Mouse (Mus musculus) lung, postnatal 4 days (tissue): ENCODE measurements at regions not wholly inside any gene's neighbourhood (a gene's known extent, or its start where the extent isn't known, plus 50 kb on each side); places are given as distances from the start of the nearest gene placed in this dataset.

Experiments
- DNase-seq, 2 experiments: peaks; one replicate each; pipeline ENCODE4 v3.0.0; 2021

GRCm38 (mm10) chr15:102776218-102776850, 54.4 kb upstream of the Calcoco1 start:
- DNase-seq = no peak

GRCm38 (mm10) chr15:102780626-102781025, 58.6 kb upstream of the Calcoco1 start:
- no peak for DNase-seq

GRCm38 (mm10) chr15:102782988-102783799, 61.2 kb upstream of the Calcoco1 start:
- DNase-seq = no peak

GRCm38 (mm10) chr15:102785055-102785820, 63.3 kb upstream of the Calcoco1 start:
- peak; percentile 29 to 62 for DNase-seq

DNA sequence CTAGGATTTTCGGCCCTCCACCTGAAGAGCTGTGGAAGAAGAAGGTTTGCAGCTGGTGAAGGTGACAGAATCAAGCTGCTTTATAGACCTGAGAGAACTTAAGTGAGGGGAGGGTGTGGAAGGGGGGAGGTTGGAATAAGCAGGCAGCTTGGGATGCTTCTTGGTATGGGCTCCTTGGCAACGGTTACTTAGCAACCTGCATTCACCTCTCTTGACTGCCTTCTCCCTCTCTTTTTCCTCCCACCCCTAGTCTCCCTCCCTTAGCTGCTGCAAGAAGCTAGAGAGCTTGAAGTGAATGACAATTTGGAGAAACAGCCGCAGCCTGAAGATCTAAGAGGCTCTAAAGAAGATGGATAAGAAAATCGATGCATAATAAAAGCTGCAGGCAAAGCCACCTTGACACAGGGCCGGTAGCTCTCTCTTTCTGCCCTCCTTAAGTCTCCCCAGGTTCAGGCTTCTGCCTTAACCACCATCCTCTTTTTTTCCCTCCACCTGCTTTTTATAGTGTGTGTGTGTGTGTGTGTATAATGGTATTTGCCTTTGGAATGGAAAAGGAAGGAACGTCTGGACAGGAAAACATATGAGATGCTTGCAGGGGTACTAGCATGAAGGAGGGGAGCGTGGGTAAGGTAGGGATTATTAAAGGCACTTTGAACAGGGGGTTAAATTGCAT, 67.0 kb upstream of the Calcoco1 start:
- no peak for DNase-seq

DNA sequence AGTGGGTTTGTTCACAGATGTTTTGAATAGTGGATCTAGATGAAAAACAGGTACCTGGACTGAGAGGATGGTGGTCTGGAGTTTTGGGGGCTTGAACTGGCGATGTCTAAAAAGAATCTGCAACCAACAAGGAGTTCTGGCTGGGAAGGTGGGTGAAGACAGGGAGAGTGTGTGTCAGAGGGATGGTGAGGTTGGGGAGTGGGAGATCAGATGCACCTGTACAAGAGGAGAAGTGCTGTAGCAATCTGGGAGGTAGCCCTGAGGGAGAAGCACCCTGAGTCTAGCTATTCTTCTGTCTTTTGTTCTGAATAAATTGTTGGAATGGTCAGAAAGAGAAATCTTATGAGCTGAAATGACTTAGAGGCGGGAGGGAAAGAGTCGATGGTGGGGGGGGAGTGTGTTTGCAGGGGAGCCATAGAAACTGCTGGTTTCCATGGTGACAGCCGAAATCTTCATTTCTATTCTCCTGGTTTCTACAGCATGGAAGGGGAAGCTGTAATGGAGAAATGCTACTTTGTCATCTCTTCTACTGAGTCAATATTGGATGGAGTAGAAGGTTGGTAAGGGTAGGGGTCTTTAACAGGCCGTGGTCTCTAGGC, 75.1 kb upstream of the Calcoco1 start:
- no peak for DNase-seq

GRCm38 (mm10) chr15:102800049-102800448, 78.1 kb upstream of the Calcoco1 start:
- no peak for DNase-seq

- no peak for DNase-seq
Measured at GRCm38 (mm10) chr15:102802265-102802813, 80.4 kb upstream of the Calcoco1 start.

GRCm38 (mm10) chr15:102807353-102807752, 85.4 kb upstream of the Calcoco1 start:
- peak in 1 of 2 experiments; percentile 14 for DNase-seq

- no peak for DNase-seq
Measured at GRCm38 (mm10) chr15:102819181-102819580, 97.2 kb upstream of the Calcoco1 start.

DNA sequence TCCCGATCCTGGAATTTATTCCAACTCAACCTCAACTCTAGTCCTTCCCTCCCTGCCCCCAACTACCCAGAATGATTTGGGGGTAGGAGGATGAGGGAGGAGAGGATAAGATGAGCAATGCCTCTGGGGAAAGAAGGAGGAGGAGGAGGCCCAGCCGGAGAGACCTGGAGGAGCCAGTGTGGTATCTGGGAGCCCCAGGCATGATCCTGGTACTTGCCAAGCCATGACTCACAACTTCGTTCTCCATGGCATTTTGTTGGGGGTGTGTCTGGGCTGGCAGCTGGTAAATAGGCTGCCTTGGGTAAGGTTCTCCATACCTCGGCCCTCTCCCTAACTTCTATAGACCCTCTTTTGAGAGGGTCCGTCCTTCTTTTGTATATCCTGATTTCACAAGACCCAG, 81.2 kb upstream of the Hoxc13 start:
- DNase-seq = peak in 1 of 2 experiments; percentile 18

- peak; percentile 11 to 32 for DNase-seq
Measured at GRCm38 (mm10) chr15:102862374-102862773, 58.5 kb upstream of the Hoxc13 start.

GRCm38 (mm10) chr15:102866788-102867187, 54.1 kb upstream of the Hoxc13 start:
- DNase-seq = no peak
